Mouse (Mus musculus) monocyte, adult 5-6 weeks (primary cell): ENCODE results near the gene Psmc2. TPM values are rescaled to one million over a fixed set of nuclear protein-coding genes. Genes with fewer than 3 reads are reported as not detected.

Experiments
- ATAC-seq: fragments of 153-309, 156-312 bp; replicated peaks from 2 replicates; pipeline ENCODE4 v1.8.0; 2017; ENCODE audit warnings: mild to moderate bottlenecking; ENCODE audit not compliant: low TSS enrichment, insufficient number of reproducible peaks, severe bottlenecking, poor library complexity, low FRiP score
- total RNA-seq: library from RNA; stranded (forward); fragments of 200-1000, 200-491, 200-594 nt; gene quantifications from 3 replicates; pipeline ENCODE4 v1.2.3, GENCODE M21; 2017

The Psmc2 gene
- total RNA-seq, 1 experiment from 2014 or later = 74.7 TPM

- ATAC-seq = no peak
Measured at GRCm38 (mm10) chr5:21792166-21792565, 7.1 kb downstream of the Psmc2 start.

- no peak for ATAC-seq
Measured at GRCm38 (mm10) chr5:21802907-21803306, 17.8 kb downstream of the Psmc2 start.

- ATAC-seq = no peak
Measured at GRCm38 (mm10) chr5:21803691-21804188, 18.7 kb downstream of the Psmc2 start.

GRCm38 (mm10) chr5:21804837-21805236, 19.8 kb downstream of the Psmc2 start:
- no peak for ATAC-seq

- no peak for ATAC-seq
Measured at GRCm38 (mm10) chr5:21810924-21811323, 25.8 kb downstream of the Psmc2 start.

GRCm38 (mm10) chr5:21813994-21814393, 28.9 kb downstream of the Psmc2 start:
- no peak for ATAC-seq

GRCm38 (mm10) chr5:21826370-21826769, 41.3 kb downstream of the Psmc2 start:
- no peak for ATAC-seq

GRCm38 (mm10) chr5:21827643-21828042, 42.6 kb downstream of the Psmc2 start:
- no peak for ATAC-seq

- ATAC-seq = no peak
Measured at GRCm38 (mm10) chr5:21828855-21829254, 43.8 kb downstream of the Psmc2 start.

GRCm38 (mm10) chr5:21831761-21832160, 46.7 kb downstream of the Psmc2 start:
- ATAC-seq = no peak

- no peak for ATAC-seq
Measured at GRCm38 (mm10) chr5:21844676-21845075, 59.6 kb downstream of the Psmc2 start.

GRCm38 (mm10) chr5:21846616-21847290, 61.7 kb downstream of the Psmc2 start:
- ATAC-seq = no peak

- ATAC-seq = no peak
Measured at GRCm38 (mm10) chr5:21847438-21847837, 62.4 kb downstream of the Psmc2 start.

- ATAC-seq = no peak
Measured at GRCm38 (mm10) chr5:21851679-21852340, 66.7 kb downstream of the Psmc2 start.

Other genes starting within 250 kb of the Psmc2 start
- not detected in 3 replicates for gene Lrrc17, start 241.7 kb upstream of the Psmc2 start, total RNA-seq
- gene Fbxl13, start 139.6 kb upstream of the Psmc2 start, total RNA-seq = not detected in 3 replicates
- gene Armc10, start 139.5 kb upstream of the Psmc2 start, total RNA-seq = 35.7 to 50.1 TPM (median 38.8 TPM) in 3 replicates
- 0.21 to 0.95 TPM (median 0.87 TPM) in 3 replicates for gene Napepld, start 83.9 kb upstream of the Psmc2 start, total RNA-seq
- 72.0 to 160 TPM (median 85.6 TPM) in 3 replicates for gene Pmpcb, start 48.1 kb upstream of the Psmc2 start, total RNA-seq
- gene Dnajc2, start within 50 bp of the Psmc2 start, total RNA-seq = 90.7 to 113 TPM (median 108 TPM) in 3 replicates
- gene Slc26a5, start 80.3 kb downstream of the Psmc2 start, total RNA-seq = not detected in 3 replicates